Comparison of ENCODE assay signal across 8 mouse cellular contexts in genomic region chr5:121710851-121711173, GRCm38 (mm10). TPM values are rescaled to one million over a fixed set of nuclear protein-coding genes. Genes with fewer than 3 reads are reported as not detected.
DNase-seq lines count a peak whose midpoint lies in the region; ATAC-seq lines count a peak whose summit lies in the region.

No protein-coding gene starts in this region.

- peak overlapping the region; percentile 73 for H3K4me2 ChIP-seq in lung, embryonic 16.5 days (ENCODE audit: low read depth, low read length)
- H3K4me2 ChIP-seq in embryonic facial prominence, embryonic 11.5 days (ENCODE audit: low read depth, low read length): peak overlapping the region; percentile 81
- H3K4me2 ChIP-seq in intestine, embryonic 16.5 days (ENCODE audit: low read depth, low read length): peak overlapping the region; percentile 69
- peak overlapping the region; percentile 85 for H3K4me2 ChIP-seq in neural tube, embryonic 12.5 days (replicated peaks)

- DNase-seq in lung, postnatal 10 days: no peak
- peak; percentile 68 for DNase-seq in embryonic facial prominence, embryonic 11.5 days (ENCODE audit: low spot score)
- no peak for DNase-seq in gastrocnemius, postnatal 36 days
- DNase-seq in thymus, postnatal 14 days: no peak
- no peak for DNase-seq in layer of hippocampus, adult 11-12 months (ENCODE audit: low spot score)

- H3K27me3 ChIP-seq in lung, embryonic 16.5 days (ENCODE audit: control insufficient read depth, insufficient read depth, low read depth, low read length): no peaks in the 10 kb centered on the region
- no peaks in the 10 kb centered on the region for H3K27me3 ChIP-seq in embryonic facial prominence, embryonic 11.5 days (ENCODE audit: control insufficient read depth, insufficient read depth, low read length)
- no peaks in the 10 kb centered on the region for H3K27me3 ChIP-seq in intestine, embryonic 16.5 days (replicated peaks; ENCODE audit: control insufficient read depth, insufficient read depth, low read length)
- H3K27me3 ChIP-seq in neural tube, embryonic 12.5 days (replicated peaks): no peaks in the 10 kb centered on the region

- under 1% methylated on average over 12 of the region's 12 CpGs for WGBS in lung, embryonic 16.5 days
- WGBS in embryonic facial prominence, embryonic 11.5 days: 0% methylated on average over 12 of the region's 12 CpGs
- WGBS in intestine, embryonic 16.5 days: under 1% methylated on average over 12 of the region's 12 CpGs
- WGBS in neural tube, embryonic 12.5 days: 2% methylated on average over 12 of the region's 12 CpGs

- no peaks in the 10 kb centered on the region for H3K9me3 ChIP-seq in lung, embryonic 16.5 days (ENCODE audit: control insufficient read depth, low read length)
- H3K9me3 ChIP-seq in embryonic facial prominence, embryonic 11.5 days (replicated peaks; ENCODE audit: control insufficient read depth, low read length): no peaks in the 10 kb centered on the region
- no peaks in the 10 kb centered on the region for H3K9me3 ChIP-seq in intestine, embryonic 16.5 days (ENCODE audit: control insufficient read depth, low read length)
- H3K9me3 ChIP-seq in neural tube, embryonic 12.5 days: no peaks in the 10 kb centered on the region

- peaks cover 19% of the 10 kb centered on the region for H3K4me1 ChIP-seq in lung, embryonic 16.5 days (replicated peaks; ENCODE audit: control insufficient read depth, insufficient read depth, low read length)
- H3K4me1 ChIP-seq in embryonic facial prominence, embryonic 11.5 days (ENCODE audit: control insufficient read depth, insufficient read depth, low read length): no peaks in the 10 kb centered on the region
- H3K4me1 ChIP-seq in intestine, embryonic 16.5 days (ENCODE audit: control insufficient read depth, insufficient read depth, low read length): peaks cover 25% of the 10 kb centered on the region
- peaks cover 23% of the 10 kb centered on the region for H3K4me1 ChIP-seq in neural tube, embryonic 12.5 days

- intact Hi-C loops in gastrocnemius, postnatal 36 days (cut with DNase I): loop anchor here (5.0 kb wide), 1 partner anchor 126 kb away; the partner anchor contains the start of gene Sh2b3

- no peak for ATAC-seq in lung, embryonic 16.5 days (ENCODE audit: low read depth)
- no peak for ATAC-seq in embryonic facial prominence, embryonic 11.5 days (replicated peaks; ENCODE audit: insufficient number of reproducible peaks, low FRiP score, low TSS enrichment, low read depth)
- no peak; the same call in 1 of the 2 replicates for ATAC-seq in intestine, embryonic 16.5 days
- ATAC-seq in neural tube, embryonic 12.5 days (ENCODE audit: low FRiP score, low read depth): peak; percentile 27; the same call in 1 of the 2 replicates

- peak overlapping the region; percentile 87 for H3K27ac ChIP-seq in lung, embryonic 16.5 days (ENCODE audit: low read length)
- peak overlapping the region; percentile 94 for H3K27ac ChIP-seq in embryonic facial prominence, embryonic 11.5 days (replicated peaks; ENCODE audit: low read depth, low read length)
- peak overlapping the region; percentile 97 for H3K27ac ChIP-seq in intestine, embryonic 16.5 days (ENCODE audit: low read length)
- peak overlapping the region; percentile 98; the same call in 1 of the 2 replicates for H3K27ac ChIP-seq in neural tube, embryonic 12.5 days

- no peaks in the 10 kb centered on the region for H3K36me3 ChIP-seq in lung, embryonic 16.5 days (ENCODE audit: control insufficient read depth, insufficient read depth, low read length)
- H3K36me3 ChIP-seq in embryonic facial prominence, embryonic 11.5 days (replicated peaks; ENCODE audit: control insufficient read depth, insufficient read depth, low read depth, low read length): no peaks in the 10 kb centered on the region
- no peaks in the 10 kb centered on the region for H3K36me3 ChIP-seq in intestine, embryonic 16.5 days (ENCODE audit: control insufficient read depth, insufficient read depth, low read length)
- no peaks in the 10 kb centered on the region for H3K36me3 ChIP-seq in neural tube, embryonic 12.5 days

- peak overlapping the region; percentile 94 for H3K9ac ChIP-seq in lung, embryonic 16.5 days (ENCODE audit: low read length)
- H3K9ac ChIP-seq in embryonic facial prominence, embryonic 11.5 days (replicated peaks; ENCODE audit: low read length): peak overlapping the region; percentile 97
- H3K9ac ChIP-seq in intestine, embryonic 16.5 days (ENCODE audit: low read depth, low read length): peak overlapping the region; percentile 98
- peak overlapping the region; percentile 99 for H3K9ac ChIP-seq in neural tube, embryonic 12.5 days

- H3K4me3 ChIP-seq in lung, embryonic 16.5 days (ENCODE audit: low read length): peak overlapping the region; percentile 96
- H3K4me3 ChIP-seq in embryonic facial prominence, embryonic 11.5 days (ENCODE audit: low read depth, low read length): peak overlapping the region; percentile 99
- H3K4me3 ChIP-seq in intestine, embryonic 16.5 days (ENCODE audit: low read length): peak overlapping the region; percentile 98
- peak overlapping the region; percentile 99 for H3K4me3 ChIP-seq in neural tube, embryonic 12.5 days

RNA-seq across cellular contexts. Expression of gene Atxn2, which starts 0.3 kb away (rescaled TPM):
- polyA plus RNA-seq in lung, embryonic 16.5 days (2015; fragmentation: Nextera tagmentation; extraction: Ambion mirVana): 30.0 and 31.8 TPM in 2 replicates
- polyA plus RNA-seq in embryonic facial prominence, embryonic 11.5 days (2014; fragmentation: Nextera tagmentation; extraction: Ambion mirVana): 57.6 and 61.5 TPM in 2 replicates
- 27.9 and 30.7 TPM in 2 replicates for polyA plus RNA-seq in intestine, embryonic 16.5 days (2015; fragmentation: Nextera tagmentation; extraction: Ambion mirVana)
- 107 and 110 TPM in 2 replicates for polyA plus RNA-seq in neural tube, embryonic 12.5 days (2016; fragmentation: Nextera tagmentation; extraction: Ambion mirVana)
- 10 to 100 TPM; 84.9 to 95.4 TPM for total RNA-seq in gastrocnemius, postnatal 36 days (2021)

RNA-seq across cellular contexts. Expression of gene Brap, which starts 50.4 kb away (rescaled TPM):
- 32.4 and 36.5 TPM in 2 replicates for polyA plus RNA-seq in lung, embryonic 16.5 days (2015; fragmentation: Nextera tagmentation; extraction: Ambion mirVana)
- 37.4 and 38.7 TPM in 2 replicates for polyA plus RNA-seq in embryonic facial prominence, embryonic 11.5 days (2014; fragmentation: Nextera tagmentation; extraction: Ambion mirVana)
- polyA plus RNA-seq in intestine, embryonic 16.5 days (2015; fragmentation: Nextera tagmentation; extraction: Ambion mirVana): 26.4 and 30.4 TPM in 2 replicates
- 52.9 and 55.4 TPM in 2 replicates for polyA plus RNA-seq in neural tube, embryonic 12.5 days (2016; fragmentation: Nextera tagmentation; extraction: Ambion mirVana)
- total RNA-seq in gastrocnemius, postnatal 36 days (2021): 10 to 100 TPM; 30.0 to 31.7 TPM

RNA-seq across cellular contexts. Expression of gene Acad10, which starts 50.5 kb away (rescaled TPM):
- polyA plus RNA-seq in lung, embryonic 16.5 days (2015; fragmentation: Nextera tagmentation; extraction: Ambion mirVana): 3.1 and 3.6 TPM in 2 replicates
- 1.2 and 1.7 TPM in 2 replicates for polyA plus RNA-seq in embryonic facial prominence, embryonic 11.5 days (2014; fragmentation: Nextera tagmentation; extraction: Ambion mirVana)
- 7.8 and 9.7 TPM in 2 replicates for polyA plus RNA-seq in intestine, embryonic 16.5 days (2015; fragmentation: Nextera tagmentation; extraction: Ambion mirVana)
- 1.7 and 2.0 TPM in 2 replicates for polyA plus RNA-seq in neural tube, embryonic 12.5 days (2016; fragmentation: Nextera tagmentation; extraction: Ambion mirVana)
- total RNA-seq in gastrocnemius, postnatal 36 days (2021): 10 to 100 TPM in 1 of 2 experiments, 1 to 10 TPM in 1; 9.7 to 10.2 TPM
